Mouse (Mus musculus) C2C12 (cell line): ENCODE results near the gene Upf2.

Source experiments
- CEBPB ChIP-seq: IDR thresholded peaks from one replicate; pipeline ENCODE4 v1.6.1; 2011; ENCODE audit warnings: low read depth, mild to moderate bottlenecking, control low read depth, moderate library complexity
- CTCF ChIP-seq: IDR thresholded peaks from one replicate; pipeline ENCODE4 v1.5.1; 2011; ENCODE audit not compliant: control insufficient read depth, insufficient read depth, insufficient read length
- FOSL1 ChIP-seq: IDR thresholded peaks from one replicate; pipeline ENCODE4 v1.8.0; 2011; ENCODE audit warnings: mild to moderate bottlenecking, low read length; ENCODE audit not compliant: poor library complexity, insufficient read depth, severe bottlenecking
- MAX ChIP-seq: IDR thresholded peaks from one replicate; pipeline ENCODE4 v1.6.1; 2011; ENCODE audit warnings: mild to moderate bottlenecking, control low read depth
- MYOD1 ChIP-seq: IDR thresholded peaks from one replicate; pipeline ENCODE4 v1.6.1; 2011; ENCODE audit warnings: low read depth; ENCODE audit not compliant: control insufficient read depth, insufficient read length
- MYOG ChIP-seq: IDR thresholded peaks from one replicate; pipeline ENCODE4 v1.6.1; 2011; ENCODE audit not compliant: control insufficient read depth, insufficient read length; ENCODE audit errors: extremely low read depth
- USF1 ChIP-seq: IDR thresholded peaks from one replicate; pipeline ENCODE4 v1.6.1; 2011; ENCODE audit warnings: low read depth, mild to moderate bottlenecking, control low read depth, moderate library complexity

GRCm38 (mm10) chr2:5948964-5949363 is 2.3 kb upstream of the Upf2 start:
- no peak for TF ChIP-seq CTCF
- no peak for TF ChIP-seq USF1
- no peak for TF ChIP-seq MAX
- no peak for TF ChIP-seq MYOG
- TF ChIP-seq CEBPB: no peak
- TF ChIP-seq FOSL1: no peak
- TF ChIP-seq MYOD1: no peak
